Mouse (Mus musculus): ENCODE measurements around the gene Cyp2w1.

- TF ChIP-seq GATA1 (IDR thresholded peaks at IDR 0.05; ENCODE audit: low read length) (no peak), TAL1 (IDR thresholded peaks at IDR 0.05; ENCODE audit: low read length) (no peak)
Measured at GRCm38 (mm10) chr5:139345364-139345714, 7.1 kb upstream of the Cyp2w1 start.

Measured in erythroblast, embryonic 14.5 days (primary cell).